In the genomic region with DNA sequence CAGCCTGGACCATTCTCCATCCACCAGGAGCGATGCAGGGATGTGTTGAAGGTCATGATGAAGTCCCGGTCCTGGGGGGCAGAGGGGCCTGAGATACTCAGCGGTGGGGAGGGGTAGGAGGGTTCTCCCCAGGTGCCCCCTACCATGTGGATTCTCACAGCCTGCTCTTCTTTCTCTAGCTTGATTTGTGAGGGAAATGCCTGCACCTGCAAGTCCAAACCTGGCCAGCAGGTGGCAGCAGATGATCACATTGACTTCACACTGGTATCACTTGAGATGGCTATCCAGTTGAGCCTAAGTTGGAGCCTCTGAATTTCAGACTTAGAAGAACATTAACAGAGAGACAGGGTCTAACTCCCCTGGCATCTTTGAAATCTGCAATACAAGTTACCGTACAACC, we compare ENCODE assay signal across 8 mouse cellular contexts. TPM values are rescaled to one million over a fixed set of nuclear protein-coding genes. Genes with fewer than 3 reads are reported as not detected.
DNase-seq lines count a peak whose midpoint lies in the region; ATAC-seq lines count a peak whose summit lies in the region.

No protein-coding gene starts in this region.

- peaks cover 4% of the 10 kb centered on the region; the same call in 1 of the 2 replicates for H3K9me3 ChIP-seq in midbrain, embryonic 12.5 days

- 44% methylated on average over 4 of the region's 4 CpGs for WGBS in midbrain, embryonic 12.5 days

- DNase-seq in WW6 (ENCODE audit: low read depth, low spot score): peak; percentile 67
- peak; percentile 94 to 97 for DNase-seq in cerebellum, postnatal 10 days
- peak; percentile 70 to 84 for DNase-seq in frontal cortex, postnatal 10 days (ENCODE audit: low spot score in 2 of 2)
- peak; percentile 86 for DNase-seq in induced T-regulatory cell, adult 2 months (ENCODE audit: low read depth)
- peak; percentile 80 to 83 for DNase-seq in left cerebral cortex, postnatal 10 days (ENCODE audit: extremely low spot score in 1 of 2, low spot score in 2 of 2)
- DNase-seq in skeletal muscle tissue, adult 2 months (ENCODE audit: low read depth, low spot score): peak; percentile 79

- H3K36me3 ChIP-seq in midbrain, embryonic 12.5 days: peaks cover 67% of the 10 kb centered on the region

- intact Hi-C loops in left cerebral cortex, postnatal 10 days (cut with DNase I): no loop called here

- H3K4me2 ChIP-seq in midbrain, embryonic 12.5 days (replicated peaks): no peak overlapping the region

- no peak overlapping the region for H3K9ac ChIP-seq in midbrain, embryonic 12.5 days (replicated peaks)

- peak; percentile 57; the same call in 1 of the 2 replicates for ATAC-seq in midbrain, embryonic 12.5 days (ENCODE audit: low FRiP score, low read depth)
- ATAC-seq in activated CD4-positive, CD25-positive, alpha-beta regulatory T cell, adult 4 months: no peak

- no peak overlapping the region for H3K4me3 ChIP-seq in midbrain, embryonic 12.5 days

- H3K4me1 ChIP-seq in midbrain, embryonic 12.5 days: peaks cover 5% of the 10 kb centered on the region; the same call in 1 of the 2 replicates

- H3K27ac ChIP-seq in midbrain, embryonic 12.5 days (replicated peaks): no peak overlapping the region

- H3K27me3 ChIP-seq in midbrain, embryonic 12.5 days: no peaks in the 10 kb centered on the region

RNA-seq across cellular contexts. Expression of gene Nkain1, which starts 40.0 kb away (rescaled TPM):
- total RNA-seq in left cerebral cortex, postnatal 10 days (2021): 10 to 100 TPM; 65.4 to 67.0 TPM
- polyA plus RNA-seq in midbrain, embryonic 12.5 days (2016; fragmentation: Nextera tagmentation; extraction: Ambion mirVana): 16.6 and 17.0 TPM in 2 replicates
- polyA plus RNA-seq in activated CD4-positive, CD25-positive, alpha-beta regulatory T cell, adult 4 months (2017; shearing (Covaris generic)): not detected

Comparison
In these comparisons a context has a peak if more than half of its experiments do, and no peak if none do; other contexts are left out.
1. RNA of gene Nkain1, which starts 40.0 kb away (polyA plus RNA-seq): 16.6 to 17.0 TPM in midbrain, embryonic 12.5 days; not detected in activated CD4-positive, CD25-positive, alpha-beta regulatory T cell, adult 4 months; every median in the first group is over 10 times any median in the second.
2. Peak in every context shown above with its lines, with median percentiles within 50 percentile points of each other: DNase-seq.